Mouse (Mus musculus) thymus, adult 2 months (tissue): ENCODE measurements at regions not wholly inside any gene's neighbourhood (a gene's known extent, or its start where the extent isn't known, plus 50 kb on each side); places are given as distances from the start of the nearest gene placed in this dataset.

ENCODE experiments used
- DNase-seq: peaks from one replicate; pipeline ENCODE4 v3.0.0; 2021
- H3K27ac ChIP-seq: fragments of 200-500 bp; 2 replicates; pipeline ENCODE4 v1.5.1; 2012; ENCODE audit warnings: low read length, control low read depth; ENCODE audit not compliant: control insufficient read depth, insufficient read depth
- H3K27me3 ChIP-seq: fragments of 200-500 bp; 2 replicates; pipeline ENCODE4 v1.6.1; 2012; ENCODE audit warnings: mild to moderate bottlenecking, low read length, moderate library complexity, mixed read lengths; ENCODE audit not compliant: control insufficient read depth, insufficient read depth
- H3K36me3 ChIP-seq: fragments of 200-500 bp; 2 replicates; pipeline ENCODE4 v1.6.1; 2012; ENCODE audit warnings: mild to moderate bottlenecking, low read length, moderate library complexity; ENCODE audit not compliant: control insufficient read depth, insufficient read depth
- H3K4me1 ChIP-seq: fragments of 200-500 bp; replicated peaks from 2 replicates; pipeline ENCODE4 v1.6.1; 2012; ENCODE audit warnings: low read length; ENCODE audit not compliant: control insufficient read depth, insufficient read depth
- H3K4me3 ChIP-seq: fragments of 200-500 bp; 2 replicates; pipeline ENCODE4 v1.5.1; 2012; ENCODE audit warnings: mild to moderate bottlenecking, low read length, control low read depth, moderate library complexity; ENCODE audit not compliant: control insufficient read depth, insufficient read depth
- CTCF ChIP-seq: fragments of 200-500 bp; IDR thresholded peaks from 2 replicates; pipeline ENCODE4 v1.5.1; 2012; ENCODE audit warnings: mild to moderate bottlenecking, control low read depth, low read length, moderate library complexity, borderline replicate concordance; ENCODE audit not compliant: control insufficient read depth, poor library complexity, insufficient read depth; ENCODE audit errors: extremely low read depth
- POLR2A ChIP-seq: fragments of 200-500 bp; IDR thresholded peaks from 2 replicates; pipeline ENCODE4 v1.6.1; 2012; ENCODE audit warnings: mild to moderate bottlenecking, low read length, control low read depth, moderate library complexity; ENCODE audit not compliant: control insufficient read depth, poor library complexity, insufficient read depth; ENCODE audit errors: extremely low read depth
- WGBS: fragments of 180-500 bp; shearing (Covaris S2); methylation state at CpG from one replicate; pipeline ENCODE4 v1.1.7; 2018; 5-methylcytosine and 5-hydroxymethylcytosine counted together

DNA sequence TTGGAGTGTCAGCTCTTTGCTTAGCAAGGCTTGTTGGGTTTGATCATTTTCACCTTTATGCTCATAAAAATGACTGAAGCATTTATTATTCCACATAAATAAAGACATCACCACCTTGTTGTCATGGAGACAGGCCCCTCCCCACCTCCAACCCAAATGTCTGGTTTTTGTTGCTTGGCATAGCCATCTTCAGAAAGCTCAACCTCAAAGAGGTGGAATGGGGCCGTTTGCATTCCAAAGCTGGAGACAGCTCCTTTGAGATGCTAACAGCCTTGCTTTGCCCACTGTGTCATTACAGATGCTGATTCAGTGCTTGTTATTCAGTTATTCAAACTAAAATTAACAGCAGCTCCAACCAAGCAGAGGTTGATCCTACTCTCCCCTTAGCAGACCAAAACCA, 51.9 kb upstream of the Lgalsl start:
- no peak for DNase-seq
- Histone ChIP-seq H3K27ac (no peak overlapping the region), H3K36me3 (no peaks in the 10 kb centered on the region), H3K4me1 (no peaks in the 10 kb centered on the region), H3K4me3 (no peak overlapping the region), H3K27me3 (no peaks in the 10 kb centered on the region)
- 89% methylated on average over 1 of the region's 1 CpGs for WGBS
- TF ChIP-seq POLR2A (no peak), CTCF (no peak)

DNA sequence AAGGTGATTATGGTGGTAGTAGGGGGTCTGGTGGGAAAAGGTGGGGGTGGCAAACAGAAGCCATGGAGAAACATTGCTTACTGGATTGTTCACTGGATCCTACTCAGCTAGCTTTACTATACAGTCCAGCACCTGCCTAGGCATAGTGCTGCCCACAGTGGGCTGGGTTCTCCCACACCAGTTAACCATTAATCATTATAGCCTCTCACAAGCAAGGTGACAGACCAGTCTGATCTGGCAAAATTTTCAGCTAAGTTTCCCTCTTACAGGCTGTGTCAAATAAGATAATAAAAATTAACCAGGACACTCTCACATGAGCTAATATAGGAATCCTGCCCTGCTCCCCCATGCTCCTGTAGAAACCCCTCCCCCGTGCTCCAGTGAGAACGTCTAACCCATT, 53.1 kb upstream of the Lgalsl start:
- Histone ChIP-seq H3K4me3 (no peak overlapping the region), H3K36me3 (no peaks in the 10 kb centered on the region), H3K27me3 (no peaks in the 10 kb centered on the region; the same call in 1 of the 2 replicates), H3K4me1 (no peaks in the 10 kb centered on the region), H3K27ac (no peak overlapping the region)
- WGBS, result 94% methylated on average over 2 of the region's 2 CpGs
- DNase-seq, result no peak
- TF ChIP-seq CTCF (no peak), POLR2A (no peak)

- no peak for TF ChIP-seq CTCF
- TF ChIP-seq POLR2A, result no peak
- 95% methylated on average over 2 of the region's 2 CpGs for WGBS
- DNase-seq, result no peak
- Histone ChIP-seq H3K4me3 (no peak overlapping the region), H3K36me3 (no peaks in the 10 kb centered on the region), H3K27ac (no peak overlapping the region), H3K4me1 (no peaks in the 10 kb centered on the region), H3K27me3 (no peaks in the 10 kb centered on the region; the same call in 1 of the 2 replicates)
These were observed 56.2 kb upstream of the Lgalsl start for GRCm38 (mm10) chr11:20887044-20887443.

GRCm38 (mm10) chr11:20890479-20890878, 59.6 kb upstream of the Lgalsl start:
- TF ChIP-seq POLR2A, result no peak
- TF ChIP-seq CTCF, result no peak
- no peaks in the 10 kb centered on the region for H3K4me1 ChIP-seq
- no peak for DNase-seq
- no peaks in the 10 kb centered on the region for H3K36me3 ChIP-seq
- 88% methylated on average over 3 of the region's 3 CpGs for WGBS
- H3K27ac ChIP-seq, result no peak overlapping the region
- H3K4me3 ChIP-seq, result no peak overlapping the region
- H3K27me3 ChIP-seq, result no peaks in the 10 kb centered on the region; the same call in 1 of the 2 replicates

GRCm38 (mm10) chr11:20891711-20892110, 60.9 kb upstream of the Lgalsl start:
- H3K36me3 ChIP-seq, result no peaks in the 10 kb centered on the region
- peaks cover 6% of the 10 kb centered on the region for H3K4me1 ChIP-seq
- TF ChIP-seq CTCF, result no peak
- no peak for TF ChIP-seq POLR2A
- WGBS, result 89% methylated on average over 10 of the region's 10 CpGs
- H3K27me3 ChIP-seq, result no peaks in the 10 kb centered on the region; the same call in 1 of the 2 replicates
- no peak overlapping the region for H3K4me3 ChIP-seq
- H3K27ac ChIP-seq, result no peak overlapping the region
- no peak for DNase-seq

DNA sequence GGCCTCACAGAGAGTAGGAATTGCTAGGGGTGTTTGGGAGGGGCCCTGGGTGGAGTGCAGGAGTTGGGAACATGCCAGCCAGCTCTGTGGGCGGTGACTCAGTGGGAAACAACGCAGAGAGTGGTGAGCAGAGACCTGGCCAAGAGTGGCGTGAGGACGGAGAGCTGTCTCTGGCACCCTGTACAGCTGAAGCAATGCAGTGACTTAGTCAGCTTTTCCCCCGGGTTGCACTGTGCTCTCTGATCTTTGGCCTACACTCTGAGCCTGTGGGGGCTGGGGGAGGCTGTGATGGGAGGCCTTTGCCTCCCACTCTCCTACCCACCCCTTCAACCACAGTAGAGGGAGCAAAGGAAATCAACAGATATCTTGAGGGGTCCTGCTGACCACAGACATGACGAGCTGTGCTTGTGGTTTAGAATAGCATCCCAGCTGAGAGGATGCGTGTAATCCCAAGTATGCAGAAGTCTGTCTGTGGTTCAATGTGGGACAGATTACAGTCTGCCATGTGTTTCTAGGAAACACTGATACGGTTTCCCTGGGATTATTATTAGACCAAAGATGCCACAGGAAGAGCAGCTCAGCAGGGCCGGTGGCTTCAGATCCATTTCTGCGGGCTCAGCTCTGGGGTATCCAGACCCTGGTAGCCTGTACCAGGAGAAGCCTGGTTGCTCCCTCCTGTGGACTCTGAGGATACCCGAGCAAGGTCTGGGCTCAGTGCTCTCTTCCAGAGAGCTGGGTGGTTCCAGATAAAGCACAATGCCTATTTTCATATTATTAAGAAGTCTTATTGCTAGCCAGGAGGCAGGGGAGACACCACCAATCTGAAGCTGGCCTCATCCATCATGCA, 65.6 kb upstream of the Lgalsl start:
- no peak for TF ChIP-seq POLR2A
- no peak for TF ChIP-seq CTCF
- no peaks in the 10 kb centered on the region for H3K36me3 ChIP-seq
- H3K27me3 ChIP-seq, result no peaks in the 10 kb centered on the region
- no peak overlapping the region for H3K4me3 ChIP-seq
- H3K27ac ChIP-seq, result no peak overlapping the region
- no peak for DNase-seq
- 1% methylated on average over 11 of the region's 11 CpGs for WGBS
- peaks cover 6% of the 10 kb centered on the region for H3K4me1 ChIP-seq

DNA sequence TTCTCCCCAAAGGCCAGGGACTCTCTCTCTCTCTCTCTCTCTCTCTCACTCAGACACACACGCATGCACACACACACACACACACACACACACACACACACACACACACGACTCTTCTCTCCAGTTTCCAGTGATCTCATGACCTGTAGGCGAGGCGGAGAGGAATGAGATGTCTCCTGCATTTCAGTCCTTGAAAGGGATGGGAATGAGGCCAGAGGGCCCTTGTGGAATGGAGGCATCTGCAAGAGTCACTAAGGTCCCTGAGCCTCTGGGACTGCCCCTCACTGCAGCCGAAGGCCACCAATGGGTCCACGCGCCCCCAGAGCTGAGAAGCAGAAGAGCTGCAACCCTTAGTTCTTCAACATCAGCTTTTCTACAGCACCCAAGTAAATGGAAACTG, 66.6 kb upstream of the Lgalsl start:
- H3K4me1 ChIP-seq, result peaks cover 6% of the 10 kb centered on the region

More for the DNA sequence above, 66.6 kb upstream of the Lgalsl start:
- H3K27ac ChIP-seq, result no peak overlapping the region
- no peak overlapping the region for H3K4me3 ChIP-seq
- 91% methylated on average over 7 of the region's 7 CpGs for WGBS
- DNase-seq, result no peak
- no peaks in the 10 kb centered on the region for H3K27me3 ChIP-seq
- H3K36me3 ChIP-seq, result no peaks in the 10 kb centered on the region
- no peak for TF ChIP-seq POLR2A
- no peak for TF ChIP-seq CTCF
